Mouse (Mus musculus) CD4-positive naive resting alpha-beta T cell, adult 57 days (primary cell): ENCODE results near the gene Pih1d1. TPM values are rescaled to one million over a fixed set of nuclear protein-coding genes. Genes with fewer than 3 reads are reported as not detected.

Experiments used
- total RNA-seq: library from RNA; stranded (reverse); gene quantifications from one replicate; pipeline ENCODE4 v1.2.4, GENCODE M21; 2023

Pih1d1 gene
- total RNA-seq = 38.5 TPM

GRCm38 (mm10) chr7:45154096-45154992, at the start of gene Pih1d1, which contains the start of gene Aldh16a1:
Gene Pih1d1, plus strand, starts transcription at chr7:45154303.
Gene Aldh16a1, minus strand, starts transcription at chr7:45154584.

GRCm38 (mm10) chr7:45124224-45125143, 29.6 kb upstream of the Pih1d1 start, which contains the start of gene Rps11:
Gene Rps11, minus strand, starts transcription at chr7:45124439.

GRCm38 (mm10) chr7:45128624-45129246, 25.4 kb upstream of the Pih1d1 start, which contains the start of gene Rpl13a:
Gene Rpl13a, minus strand, starts transcription at chr7:45128761.

GRCm38 (mm10) chr7:45135993-45136567, 18.0 kb upstream of the Pih1d1 start, which contains the start of the genes Gm45713 and Flt3l:
Gene Gm45713, minus strand, starts transcription at chr7:45136231.
Gene Flt3l, minus strand, starts transcription at chr7:45136432.

GRCm38 (mm10) chr7:45163735-45164490, 9.8 kb downstream of the Pih1d1 start, which contains the start of gene Slc17a7:
Gene Slc17a7, plus strand, starts transcription at chr7:45163949.

GRCm38 (mm10) chr7:45179469-45179868, 25.4 kb downstream of the Pih1d1 start, which contains the start of gene Gfy:
Gene Gfy, minus strand, starts transcription at chr7:45179569.

GRCm38 (mm10) chr7:45180896-45181477, 26.9 kb downstream of the Pih1d1 start, which contains the start of gene Pth2:
Gene Pth2, plus strand, starts transcription at chr7:45180995.

GRCm38 (mm10) chr7:45204380-45205143, 50.5 kb downstream of the Pih1d1 start, which contains the start of gene Ccdc155:
Gene Ccdc155, minus strand, starts transcription at chr7:45204892.

Other genes starting within 250 kb of the Pih1d1 start
- gene Ap2a1, start 224.8 kb upstream of the Pih1d1 start, total RNA-seq = 71.8 TPM
- 0.33 TPM for gene Tsks, start 211.1 kb upstream of the Pih1d1 start, total RNA-seq
- gene Cpt1c, start 179.5 kb upstream of the Pih1d1 start, total RNA-seq = 0.18 TPM
- 153 TPM for gene Prmt1, start 167.7 kb upstream of the Pih1d1 start, total RNA-seq
- gene Irf3, start 156.7 kb upstream of the Pih1d1 start, total RNA-seq = 157 TPM
- gene Bcl2l12, start 155.6 kb upstream of the Pih1d1 start, total RNA-seq = 19.6 TPM
- 83.6 TPM for gene Scaf1, start 137.9 kb upstream of the Pih1d1 start, total RNA-seq
- 10.3 TPM for gene Rras, start 136.3 kb upstream of the Pih1d1 start, total RNA-seq
- 75.1 TPM for gene Prr12, start 101.4 kb upstream of the Pih1d1 start, total RNA-seq
- 61.3 TPM for gene Nosip, start 91.9 kb upstream of the Pih1d1 start, total RNA-seq
- 0.95 TPM for gene Prrg2, start 91.6 kb upstream of the Pih1d1 start, total RNA-seq
- gene Rcn3, start 62.1 kb upstream of the Pih1d1 start, total RNA-seq = 6.1 TPM
- 22.7 TPM for gene Fcgrt, start 50.5 kb upstream of the Pih1d1 start, total RNA-seq
- gene Rps11, start 29.9 kb upstream of the Pih1d1 start, total RNA-seq = 3,211 TPM
- 5,433 TPM for gene Rpl13a, start 25.5 kb upstream of the Pih1d1 start, total RNA-seq
- gene Gm45713, start 18.1 kb upstream of the Pih1d1 start, total RNA-seq = not detected
- gene Flt3l, start 17.9 kb upstream of the Pih1d1 start, total RNA-seq = 299 TPM
- gene Aldh16a1, start 281 bp downstream of the Pih1d1 start, total RNA-seq = 61.5 TPM
- not detected for gene Slc17a7, start 9.6 kb downstream of the Pih1d1 start, total RNA-seq
- gene Gfy, start 25.3 kb downstream of the Pih1d1 start, total RNA-seq = not detected
- not detected for gene Pth2, start 26.7 kb downstream of the Pih1d1 start, total RNA-seq
- not detected for gene Ccdc155, start 50.6 kb downstream of the Pih1d1 start, total RNA-seq
- gene Dkkl1, start 57.8 kb downstream of the Pih1d1 start, total RNA-seq = not detected
- gene Tead2, start 61.5 kb downstream of the Pih1d1 start, total RNA-seq = not detected
- gene Cd37, start 84.8 kb downstream of the Pih1d1 start, total RNA-seq = 346 TPM
- not detected for gene Slc6a16, start 86.8 kb downstream of the Pih1d1 start, total RNA-seq
- not detected for gene Slc6a21, start 123.2 kb downstream of the Pih1d1 start, total RNA-seq
- 10.0 TPM for gene Trpm4, start 179.5 kb downstream of the Pih1d1 start, total RNA-seq
- gene Hrc, start 181.0 kb downstream of the Pih1d1 start, total RNA-seq = not detected
- gene Ppfia3, start 212.7 kb downstream of the Pih1d1 start, total RNA-seq = 0.47 TPM
- 2.6 TPM for gene Lin7b, start 216.3 kb downstream of the Pih1d1 start, total RNA-seq
- 701 TPM for gene Snrnp70, start 241.4 kb downstream of the Pih1d1 start, total RNA-seq